Mouse (Mus musculus) forebrain, embryonic 16.5 days (tissue): Measurements from ENCODE around the gene Cdca3. TPM values are rescaled to one million over a fixed set of nuclear protein-coding genes. Genes with fewer than 3 reads are reported as not detected.

Experiments
- ATAC-seq: fragments of 200-750 bp; cut with Nextera tagmentation; 2 replicates; pipeline ENCODE4 v1.8.0; 2017; ENCODE audit warnings: mild to moderate bottlenecking, moderate library complexity
- H3K27ac ChIP-seq: fragments of 300-500 bp; sonication (generic); 2 replicates; pipeline ENCODE4 v1.5.1; 2014; ENCODE audit warnings: low read length, control low read depth
- H3K27me3 ChIP-seq: fragments of 300-500 bp; sonication (generic); replicated peaks from 2 replicates; pipeline ENCODE4 v1.6.1; 2014; ENCODE audit warnings: low read length; ENCODE audit not compliant: control insufficient read depth, insufficient read depth
- H3K36me3 ChIP-seq: fragments of 300-500 bp; sonication (generic); 2 replicates; pipeline ENCODE4 v1.6.1; 2014; ENCODE audit not compliant: control insufficient read depth, insufficient read depth
- H3K4me1 ChIP-seq: fragments of 300-500 bp; sonication (generic); replicated peaks from 2 replicates; pipeline ENCODE4 v1.6.1; 2014; ENCODE audit warnings: low read length; ENCODE audit not compliant: control insufficient read depth, insufficient read depth
- H3K4me2 ChIP-seq: fragments of 300-500 bp; sonication (generic); 2 replicates; pipeline ENCODE4 v1.6.1; 2014; ENCODE audit warnings: mild to moderate bottlenecking, low read length, control low read depth
- H3K4me3 ChIP-seq: fragments of 300-500 bp; sonication (generic); replicated peaks from 2 replicates; pipeline ENCODE4 v1.5.1; 2014; ENCODE audit warnings: mild to moderate bottlenecking, low read length, control low read depth
- H3K9ac ChIP-seq: fragments of 300-500 bp; sonication (generic); replicated peaks from 2 replicates; pipeline ENCODE4 v1.6.1; 2014; ENCODE audit warnings: low read depth, low read length, control low read depth
- H3K9me3 ChIP-seq: fragments of 300-500 bp; sonication (generic); 2 replicates; pipeline ENCODE4 v1.6.1; 2016; ENCODE audit warnings: low read length; ENCODE audit not compliant: control insufficient read depth
- WGBS: fragments of 180-500 bp; shearing (Covaris S2); extraction: QIAGEN DNeasy Blood & Tissue Kit; methylation state at CpG from one replicate; pipeline ENCODE4 v1.1.7; 2014; 5-methylcytosine and 5-hydroxymethylcytosine counted together
- polyA plus RNA-seq: library from polyadenylated mRNA; unstranded; fragments of >200 nt; fragmentation: Nextera tagmentation; extraction: Ambion mirVana; gene quantifications from 2 replicates; pipeline ENCODE4 v1.2.1, GENCODE M21; 2015

The Cdca3 gene
- polyA plus RNA-seq, 1 experiment from 2014 or later, result 76.7 TPM

GRCm38 (mm10) chr6:124813496-124813895 lies 15.9 kb upstream of the Cdca3 start:
- peak; percentile 74 for ATAC-seq
- H3K4me2 ChIP-seq, result peak overlapping the region; percentile 73
- H3K27me3 ChIP-seq, result no peaks in the 10 kb centered on the region
- no peaks in the 10 kb centered on the region for H3K9me3 ChIP-seq
- peaks cover 17% of the 10 kb centered on the region for H3K36me3 ChIP-seq
- 0% methylated on average over 17 of the region's 18 CpGs for WGBS
- H3K4me3 ChIP-seq, result peak overlapping the region; percentile 66
- peaks cover 28% of the 10 kb centered on the region for H3K4me1 ChIP-seq
- H3K9ac ChIP-seq, result peak overlapping the region; percentile 74
- H3K27ac ChIP-seq, result peak overlapping the region; percentile 77

- 0% methylated on average over 22 of the region's 22 CpGs for WGBS
- H3K27ac ChIP-seq, result peak within 1 kb of the TSS; percentile 77
- H3K27me3 ChIP-seq, result no peaks in the 10 kb centered on the region
- H3K36me3 ChIP-seq, result peaks cover 21% of the 10 kb centered on the region
- ATAC-seq, result peak; percentile 89
- peak within 1 kb of the TSS; percentile 73 for H3K4me2 ChIP-seq
- H3K9me3 ChIP-seq, result no peaks in the 10 kb centered on the region
- H3K4me1 ChIP-seq, result peaks cover 24% of the 10 kb centered on the region
- peak within 1 kb of the TSS; percentile 66 for H3K4me3 ChIP-seq
- peak within 1 kb of the TSS; percentile 74 for H3K9ac ChIP-seq
These were observed 15.4 kb upstream of the Cdca3 start, which contains the start of gene Tpi1 for GRCm38 (mm10) chr6:124813933-124814332. Gene Tpi1, minus strand, starts transcription at chr6:124814296.

- H3K36me3 ChIP-seq, result peaks cover 27% of the 10 kb centered on the region
- 39% methylated on average over 8 of the region's 8 CpGs for WGBS
These were observed 14.9 kb upstream of the Cdca3 start for GRCm38 (mm10) chr6:124814448-124814847.

GRCm38 (mm10) chr6:124814858-124815774 lies 14.2 kb upstream of the Cdca3 start:
- Histone ChIP-seq H3K4me2 (no peak overlapping the region), H3K4me3 (no peak overlapping the region), H3K27me3 (no peaks in the 10 kb centered on the region), H3K9ac (no peak overlapping the region), H3K4me1 (peaks cover 12% of the 10 kb centered on the region), H3K27ac (no peak overlapping the region), H3K9me3 (no peaks in the 10 kb centered on the region), H3K36me3 (peaks cover 33% of the 10 kb centered on the region)
- ATAC-seq, result no peak
- WGBS, result 62% methylated on average over 9 of the region's 9 CpGs

More at GRCm38 (mm10) chr6:124814448-124814847, 14.9 kb upstream of the Cdca3 start:
- peaks cover 19% of the 10 kb centered on the region for H3K4me1 ChIP-seq
- no peaks in the 10 kb centered on the region for H3K9me3 ChIP-seq
- H3K4me3 ChIP-seq, result peak overlapping the region; percentile 66; the same call in 1 of the 2 replicates
- no peak overlapping the region for H3K27ac ChIP-seq
- H3K4me2 ChIP-seq, result peak overlapping the region; percentile 73
- no peak overlapping the region for H3K9ac ChIP-seq
- no peaks in the 10 kb centered on the region for H3K27me3 ChIP-seq
- ATAC-seq, result peak; percentile 33

- Histone ChIP-seq H3K9me3 (no peaks in the 10 kb centered on the region), H3K27ac (no peak overlapping the region), H3K4me2 (no peak overlapping the region), H3K4me3 (no peak overlapping the region), H3K36me3 (peaks cover 40% of the 10 kb centered on the region), H3K27me3 (no peaks in the 10 kb centered on the region), H3K9ac (no peak overlapping the region), H3K4me1 (peaks cover 12% of the 10 kb centered on the region)
- WGBS, result 91% methylated on average over 4 of the region's 4 CpGs
- no peak for ATAC-seq
These were observed 12.7 kb upstream of the Cdca3 start for GRCm38 (mm10) chr6:124816611-124817010.

GRCm38 (mm10) chr6:124817125-124817524 lies 12.2 kb upstream of the Cdca3 start:
- Histone ChIP-seq H3K4me3 (no peak overlapping the region), H3K36me3 (peaks cover 44% of the 10 kb centered on the region), H3K4me1 (peaks cover 12% of the 10 kb centered on the region), H3K27me3 (no peaks in the 10 kb centered on the region), H3K27ac (no peak overlapping the region), H3K4me2 (no peak overlapping the region), H3K9me3 (no peaks in the 10 kb centered on the region), H3K9ac (no peak overlapping the region)
- ATAC-seq, result no peak
- WGBS, result 97% methylated on average over 11 of the region's 11 CpGs

- ATAC-seq, result no peak
- H3K27me3 ChIP-seq, result no peaks in the 10 kb centered on the region
- peaks cover 9% of the 10 kb centered on the region for H3K4me1 ChIP-seq
- 95% methylated on average over 8 of the region's 8 CpGs for WGBS
- H3K36me3 ChIP-seq, result peaks cover 49% of the 10 kb centered on the region
- H3K27ac ChIP-seq, result no peak overlapping the region
- no peak overlapping the region for H3K9ac ChIP-seq
- H3K4me2 ChIP-seq, result no peak overlapping the region
- H3K4me3 ChIP-seq, result no peak overlapping the region
- H3K9me3 ChIP-seq, result no peaks in the 10 kb centered on the region
These were observed 11.8 kb upstream of the Cdca3 start for GRCm38 (mm10) chr6:124817563-124817962.

- H3K4me2 ChIP-seq, result no peak overlapping the region
- no peaks in the 10 kb centered on the region for H3K9me3 ChIP-seq
- peaks cover 5% of the 10 kb centered on the region for H3K4me1 ChIP-seq
- H3K27ac ChIP-seq, result no peak overlapping the region
- H3K36me3 ChIP-seq, result peaks cover 51% of the 10 kb centered on the region
- no peak overlapping the region for H3K9ac ChIP-seq
- WGBS, result 95% methylated on average over 8 of the region's 8 CpGs
- no peaks in the 10 kb centered on the region for H3K27me3 ChIP-seq
- no peak overlapping the region for H3K4me3 ChIP-seq
- no peak for ATAC-seq
These were observed 11.4 kb upstream of the Cdca3 start for GRCm38 (mm10) chr6:124817971-124818370.

- Histone ChIP-seq H3K9me3 (no peaks in the 10 kb centered on the region), H3K27me3 (no peaks in the 10 kb centered on the region), H3K4me1 (no peaks in the 10 kb centered on the region), H3K36me3 (peaks cover 66% of the 10 kb centered on the region), H3K4me3 (no peak overlapping the region), H3K27ac (no peak overlapping the region), H3K9ac (no peak overlapping the region), H3K4me2 (no peak overlapping the region)
- no peak for ATAC-seq
- 94% methylated on average over 5 of the region's 5 CpGs for WGBS
These were observed 8.5 kb upstream of the Cdca3 start for GRCm38 (mm10) chr6:124820891-124821290.
